Mouse (Mus musculus) hindbrain, embryonic 16.5 days (tissue): ENCODE measurements around the gene Cacna1a. TPM values are rescaled to one million over a fixed set of nuclear protein-coding genes. Genes with fewer than 3 reads are reported as not detected.

Experiments used
- ATAC-seq: fragments of 200-750 bp; cut with Nextera tagmentation; 2 replicates; pipeline ENCODE4 v1.8.0; 2017; ENCODE audit warnings: moderate TSS enrichment, moderate library complexity
- H3K27ac ChIP-seq: fragments of 300-500 bp; sonication (generic); 2 replicates; pipeline ENCODE4 v1.5.1; 2014; ENCODE audit warnings: low read depth, mild to moderate bottlenecking, control low read depth, low read length, moderate library complexity
- H3K27me3 ChIP-seq: fragments of 300-500 bp; sonication (generic); replicated peaks from 2 replicates; pipeline ENCODE4 v1.6.1; 2014; ENCODE audit warnings: low read length; ENCODE audit not compliant: control insufficient read depth, insufficient read depth
- H3K36me3 ChIP-seq: fragments of 300-500 bp; sonication (generic); 2 replicates; pipeline ENCODE4 v1.6.1; 2014; ENCODE audit warnings: mild to moderate bottlenecking, low read length, moderate library complexity, mixed read lengths; ENCODE audit not compliant: control insufficient read depth, insufficient read depth
- H3K4me1 ChIP-seq: fragments of 300-500 bp; sonication (generic); 2 replicates; pipeline ENCODE4 v1.6.1; 2014; ENCODE audit warnings: low read depth, low read length; ENCODE audit not compliant: control insufficient read depth, insufficient read depth
- H3K4me2 ChIP-seq: fragments of 300-500 bp; sonication (generic); 2 replicates; pipeline ENCODE4 v1.6.1; 2014; ENCODE audit warnings: mild to moderate bottlenecking, low read length, control low read depth, moderate library complexity
- H3K4me3 ChIP-seq: fragments of 300-500 bp; sonication (generic); 2 replicates; pipeline ENCODE4 v1.5.1; 2014; ENCODE audit warnings: mild to moderate bottlenecking, low read length, control low read depth, moderate library complexity
- H3K9ac ChIP-seq: fragments of 300-500 bp; sonication (generic); 2 replicates; pipeline ENCODE4 v1.6.1; 2014; ENCODE audit warnings: low read depth, mild to moderate bottlenecking, control low read depth, low read length, moderate library complexity
- H3K9me3 ChIP-seq: fragments of 300-500 bp; sonication (generic); 2 replicates; pipeline ENCODE4 v1.6.1; 2014; ENCODE audit warnings: mild to moderate bottlenecking, low read length, moderate library complexity; ENCODE audit not compliant: control insufficient read depth
- WGBS: fragments of 180-500 bp; shearing (Covaris S2); extraction: QIAGEN DNeasy Blood & Tissue Kit; methylation state at CpG from one replicate; pipeline ENCODE4 v1.1.7; 2014; 5-methylcytosine and 5-hydroxymethylcytosine counted together
- polyA plus RNA-seq: library from polyadenylated mRNA; unstranded; fragments of >200 nt; fragmentation: Nextera tagmentation; extraction: Ambion mirVana; gene quantifications from 2 replicates; pipeline ENCODE4 v1.2.1, GENCODE M21; 2015

Cacna1a gene
- polyA plus RNA-seq, 1 experiment from 2014 or later = 17.1 TPM

GRCm38 (mm10) chr8:84528036-84528435, 139.8 kb downstream of the Cacna1a start:
- WGBS = 85% methylated on average over 7 of the region's 7 CpGs
- H3K4me3 ChIP-seq = no peak overlapping the region
- H3K27me3 ChIP-seq = no peaks in the 10 kb centered on the region
- H3K9ac ChIP-seq = no peak overlapping the region
- no peak overlapping the region for H3K4me2 ChIP-seq
- ATAC-seq = no peak
- H3K27ac ChIP-seq = no peak overlapping the region
- peaks cover 55% of the 10 kb centered on the region for H3K36me3 ChIP-seq
- no peaks in the 10 kb centered on the region; the same call in 1 of the 2 replicates for H3K9me3 ChIP-seq
- H3K4me1 ChIP-seq = no peaks in the 10 kb centered on the region

GRCm38 (mm10) chr8:84529548-84529947, 141.3 kb downstream of the Cacna1a start:
- Histone ChIP-seq H3K36me3 (peaks cover 62% of the 10 kb centered on the region), H3K27ac (no peak overlapping the region), H3K4me3 (no peak overlapping the region), H3K27me3 (no peaks in the 10 kb centered on the region), H3K4me2 (no peak overlapping the region), H3K9ac (no peak overlapping the region), H3K9me3 (no peaks in the 10 kb centered on the region; the same call in 1 of the 2 replicates), H3K4me1 (no peaks in the 10 kb centered on the region)
- ATAC-seq = no peak
- WGBS = 79% methylated on average over 4 of the region's 4 CpGs

- peaks cover 6% of the 10 kb centered on the region; the same call in 1 of the 2 replicates for H3K9me3 ChIP-seq
- no peak overlapping the region for H3K4me3 ChIP-seq
- no peaks in the 10 kb centered on the region for H3K4me1 ChIP-seq
- 90% methylated on average over 1 of the region's 1 CpGs for WGBS
- no peak overlapping the region for H3K27ac ChIP-seq
- no peak for ATAC-seq
- no peaks in the 10 kb centered on the region for H3K27me3 ChIP-seq
- peaks cover 64% of the 10 kb centered on the region for H3K36me3 ChIP-seq
- no peak overlapping the region for H3K4me2 ChIP-seq
- no peak overlapping the region for H3K9ac ChIP-seq
These were observed 144.5 kb downstream of the Cacna1a start for GRCm38 (mm10) chr8:84532725-84533124.

- ATAC-seq = no peak
- H3K27me3 ChIP-seq = no peaks in the 10 kb centered on the region
- no peaks in the 10 kb centered on the region for H3K4me1 ChIP-seq
- no peak overlapping the region for H3K4me3 ChIP-seq
- peaks cover 64% of the 10 kb centered on the region for H3K36me3 ChIP-seq
- WGBS = 82% methylated on average over 4 of the region's 4 CpGs
- peaks cover 6% of the 10 kb centered on the region; the same call in 1 of the 2 replicates for H3K9me3 ChIP-seq
- H3K4me2 ChIP-seq = no peak overlapping the region
- H3K27ac ChIP-seq = no peak overlapping the region
- H3K9ac ChIP-seq = no peak overlapping the region
These were observed 145.1 kb downstream of the Cacna1a start for GRCm38 (mm10) chr8:84533341-84533740.

- Histone ChIP-seq H3K36me3 (peaks cover 47% of the 10 kb centered on the region), H3K27ac (no peak overlapping the region), H3K9me3 (peaks cover 6% of the 10 kb centered on the region; the same call in 1 of the 2 replicates), H3K4me1 (no peaks in the 10 kb centered on the region), H3K4me2 (no peak overlapping the region), H3K4me3 (no peak overlapping the region), H3K9ac (no peak overlapping the region), H3K27me3 (no peaks in the 10 kb centered on the region)
- ATAC-seq = no peak
- 83% methylated on average over 5 of the region's 5 CpGs for WGBS
These were observed 148.7 kb downstream of the Cacna1a start for GRCm38 (mm10) chr8:84536917-84537316.

GRCm38 (mm10) chr8:84539376-84539775, 151.1 kb downstream of the Cacna1a start:
- Histone ChIP-seq H3K36me3 (peaks cover 31% of the 10 kb centered on the region), H3K9ac (no peak overlapping the region), H3K9me3 (peaks cover 6% of the 10 kb centered on the region; the same call in 1 of the 2 replicates), H3K27me3 (no peaks in the 10 kb centered on the region), H3K4me2 (no peak overlapping the region), H3K4me1 (no peaks in the 10 kb centered on the region), H3K27ac (no peak overlapping the region), H3K4me3 (no peak overlapping the region)
- 71% methylated on average over 6 of the region's 6 CpGs for WGBS
- ATAC-seq = no peak

GRCm38 (mm10) chr8:84542481-84542880, 154.2 kb downstream of the Cacna1a start:
- Histone ChIP-seq H3K4me2 (no peak overlapping the region), H3K27me3 (no peaks in the 10 kb centered on the region), H3K9me3 (no peaks in the 10 kb centered on the region), H3K36me3 (peaks cover 21% of the 10 kb centered on the region), H3K4me1 (no peaks in the 10 kb centered on the region), H3K9ac (no peak overlapping the region), H3K27ac (no peak overlapping the region), H3K4me3 (no peak overlapping the region)
- 63% methylated on average over 7 of the region's 7 CpGs for WGBS
- no peak for ATAC-seq

- ATAC-seq = no peak
- no peak overlapping the region for H3K4me3 ChIP-seq
- no peak overlapping the region for H3K4me2 ChIP-seq
- H3K27me3 ChIP-seq = no peaks in the 10 kb centered on the region
- 91% methylated on average over 3 of the region's 3 CpGs for WGBS
- peaks cover 16% of the 10 kb centered on the region; the same call in 1 of the 2 replicates for H3K36me3 ChIP-seq
- no peak overlapping the region for H3K27ac ChIP-seq
- H3K4me1 ChIP-seq = no peaks in the 10 kb centered on the region
- H3K9me3 ChIP-seq = no peaks in the 10 kb centered on the region
- no peak overlapping the region for H3K9ac ChIP-seq
These were observed 157.3 kb downstream of the Cacna1a start for GRCm38 (mm10) chr8:84545522-84545921.

- 92% methylated on average over 4 of the region's 4 CpGs for WGBS
- peaks cover 9% of the 10 kb centered on the region; the same call in 1 of the 2 replicates for H3K36me3 ChIP-seq
These were observed 164.2 kb downstream of the Cacna1a start for GRCm38 (mm10) chr8:84552457-84552856.

GRCm38 (mm10) chr8:84553106-84553505, 164.9 kb downstream of the Cacna1a start:
- Histone ChIP-seq H3K27me3 (peaks cover 18% of the 10 kb centered on the region), H3K27ac (no peak overlapping the region), H3K4me1 (peaks cover 9% of the 10 kb centered on the region), H3K36me3 (0 out of 2 replicates have a peak, but pooled peaks cover 9% of the 10 kb centered on the region), H3K9ac (no peak overlapping the region), H3K4me3 (no peak overlapping the region), H3K9me3 (no peaks in the 10 kb centered on the region), H3K4me2 (no peak overlapping the region)
- ATAC-seq = no peak
- WGBS = 91% methylated on average over 8 of the region's 8 CpGs

More at GRCm38 (mm10) chr8:84552457-84552856, 164.2 kb downstream of the Cacna1a start:
- peaks cover 11% of the 10 kb centered on the region for H3K27me3 ChIP-seq
- no peak for ATAC-seq
- no peak overlapping the region for H3K4me2 ChIP-seq
- no peak overlapping the region for H3K27ac ChIP-seq
- H3K4me3 ChIP-seq = no peak overlapping the region
- H3K9ac ChIP-seq = no peak overlapping the region
- peaks cover 9% of the 10 kb centered on the region for H3K4me1 ChIP-seq
- H3K9me3 ChIP-seq = no peaks in the 10 kb centered on the region
